Mouse (Mus musculus) myocyte (in vitro differentiated cells): ENCODE measurements around the gene Sipa1l1. TPM values are rescaled to one million over a fixed set of nuclear protein-coding genes. Genes with fewer than 3 reads are reported as not detected.
"Not testable (repeated sequence)": the region's sequence is repeated elsewhere in the genome, so short reads cannot be mapped to it uniquely, and the experiment has no call there.

Source experiments
- H3K27me3 ChIP-seq: one replicate; pipeline ENCODE4 v1.6.1; 2011; ENCODE audit not compliant: control insufficient read depth, insufficient read depth, insufficient read length
- H3K36me3 ChIP-seq: one replicate; pipeline ENCODE4 v1.6.1; 2011; ENCODE audit not compliant: control insufficient read depth, insufficient read depth
- H3K4me2 ChIP-seq: one replicate; pipeline ENCODE4 v1.6.1; 2011; ENCODE audit warnings: low read depth, control low read depth
- H3K4me3 ChIP-seq: one replicate; pipeline ENCODE4 v1.5.1; 2011; ENCODE audit warnings: mild to moderate bottlenecking, control low read depth, moderate library complexity
- H3K79me2 ChIP-seq: one replicate; pipeline ENCODE4 v1.6.1; 2011; ENCODE audit not compliant: control insufficient read depth, insufficient read depth
- H3ac ChIP-seq: one replicate; pipeline ENCODE4 v1.6.1; 2011; ENCODE audit not compliant: control insufficient read depth, insufficient read length
- CEBPB ChIP-seq: IDR thresholded peaks from 2 replicates; pipeline ENCODE4 v1.6.1; 2011; ENCODE audit warnings: mild to moderate bottlenecking, moderate library complexity; ENCODE audit not compliant: poor library complexity, insufficient read depth, severe bottlenecking
- E2F4 ChIP-seq: IDR thresholded peaks from one replicate; pipeline ENCODE4 v1.6.1; 2011; ENCODE audit warnings: mild to moderate bottlenecking, control low read depth, moderate library complexity; ENCODE audit not compliant: insufficient read depth
- MAX ChIP-seq: IDR thresholded peaks from one replicate; pipeline ENCODE4 v1.6.1; 2011; ENCODE audit warnings: low read depth, mild to moderate bottlenecking, control low read depth
- MYOD1 ChIP-seq, 3 experiments: IDR thresholded peaks; one replicate each; pipeline ENCODE4 v1.6.1; 2011; ENCODE audit warnings: control low read depth in 2 of 3, low read depth in 2 of 3, mild to moderate bottlenecking in 2 of 3, moderate library complexity in 1 of 3; ENCODE audit not compliant: insufficient read length in 2 of 3, control insufficient read depth in 1 of 3
- MYOG ChIP-seq, 3 experiments: IDR thresholded peaks; one replicate each; pipeline ENCODE4 v1.6.1; 2011; ENCODE audit warnings: control low read depth in 2 of 3, low read depth in 2 of 3, mild to moderate bottlenecking in 2 of 3; ENCODE audit not compliant: insufficient read length in 2 of 3, control insufficient read depth in 1 of 3, insufficient read depth in 1 of 3
- POLR2A ChIP-seq: IDR thresholded peaks from one replicate; pipeline ENCODE4 v1.6.1; 2011; ENCODE audit warnings: low read depth, mild to moderate bottlenecking, control low read depth, moderate library complexity; ENCODE audit not compliant: insufficient read length
- POLR2AphosphoS2 ChIP-seq: IDR thresholded peaks from one replicate; pipeline ENCODE4 v1.6.1; 2011; ENCODE audit warnings: low read depth, control low read depth; ENCODE audit not compliant: insufficient read length
- REST ChIP-seq: IDR thresholded peaks from one replicate; pipeline ENCODE4 v1.6.1; 2011; ENCODE audit warnings: mild to moderate bottlenecking, control low read depth, moderate library complexity; ENCODE audit not compliant: insufficient read depth, insufficient read length
- SRF ChIP-seq: IDR thresholded peaks from one replicate; pipeline ENCODE4 v1.6.1; 2011; ENCODE audit warnings: low read depth; ENCODE audit not compliant: control insufficient read depth, insufficient read length
- TCF12 ChIP-seq: IDR thresholded peaks from one replicate; pipeline ENCODE4 v1.6.1; 2011; ENCODE audit warnings: mild to moderate bottlenecking, control low read depth; ENCODE audit not compliant: poor library complexity, insufficient read depth, severe bottlenecking
- TCF3 ChIP-seq: IDR thresholded peaks from one replicate; pipeline ENCODE4 v1.6.1; 2011; ENCODE audit warnings: low read depth, control low read depth; ENCODE audit not compliant: insufficient read length
- USF1 ChIP-seq: IDR thresholded peaks from one replicate; pipeline ENCODE4 v1.6.1; 2011; ENCODE audit warnings: low read depth, mild to moderate bottlenecking, control low read depth, moderate library complexity
- polyA plus RNA-seq: library from polyadenylated mRNA; unstranded; fragments of >200 nt; fragmentation: generic; extraction: Trizol; gene quantifications from one replicate; pipeline ENCODE4 v1.2.1, GENCODE M21; 2012; ENCODE audit warnings: missing spikeins

Sipa1l1 gene
- polyA plus RNA-seq, 1 experiment, result 22.5 TPM

DNA sequence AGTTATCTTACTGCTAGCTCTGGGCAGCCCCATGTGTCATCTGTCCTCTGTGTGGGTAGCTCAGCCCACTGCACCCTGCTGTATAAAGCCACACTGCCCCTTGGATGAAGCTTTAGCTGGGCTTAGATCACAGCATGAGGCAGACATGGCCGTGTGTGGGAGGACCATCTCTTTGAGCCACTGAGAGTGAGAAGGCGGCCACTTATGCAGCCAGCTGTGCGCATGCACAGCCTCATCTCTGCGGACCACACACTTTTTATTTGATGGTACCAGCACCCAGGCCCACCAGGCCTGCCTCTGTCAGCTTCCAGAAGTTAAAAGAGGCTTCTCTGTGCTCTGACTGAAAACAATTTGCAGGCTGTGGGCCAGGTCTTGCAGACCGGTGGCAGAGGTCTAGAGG, 308.7 kb downstream of the Sipa1l1 start:
- H3K79me2 ChIP-seq, result no peaks in the 10 kb centered on the region
- H3K4me3 ChIP-seq, result no peak overlapping the region
- TF ChIP-seq POLR2A (no peak), E2F4 (no peak), MYOD1 (IDR thresholded peaks at IDR 0.05; ENCODE audit: control insufficient read depth in 1 of 3, insufficient read length in 2 of 3, low read depth in 2 of 3) (no peak), REST (no peak), MYOG (IDR thresholded peaks at IDR 0.05; ENCODE audit: control insufficient read depth in 1 of 3, insufficient read depth in 1 of 3, insufficient read length in 2 of 3, low read depth in 2 of 3) (no peak), CEBPB (no peak), POLR2AphosphoS2 (no peak), TCF3 (no peak), SRF (no peak), USF1 (no peak), TCF12 (no peak), MAX (no peak)
- H3K36me3 ChIP-seq, result no peaks in the 10 kb centered on the region
- H3K27me3 ChIP-seq, result no peaks in the 10 kb centered on the region
- no peak overlapping the region for H3ac ChIP-seq
- no peak overlapping the region for H3K4me2 ChIP-seq

DNA sequence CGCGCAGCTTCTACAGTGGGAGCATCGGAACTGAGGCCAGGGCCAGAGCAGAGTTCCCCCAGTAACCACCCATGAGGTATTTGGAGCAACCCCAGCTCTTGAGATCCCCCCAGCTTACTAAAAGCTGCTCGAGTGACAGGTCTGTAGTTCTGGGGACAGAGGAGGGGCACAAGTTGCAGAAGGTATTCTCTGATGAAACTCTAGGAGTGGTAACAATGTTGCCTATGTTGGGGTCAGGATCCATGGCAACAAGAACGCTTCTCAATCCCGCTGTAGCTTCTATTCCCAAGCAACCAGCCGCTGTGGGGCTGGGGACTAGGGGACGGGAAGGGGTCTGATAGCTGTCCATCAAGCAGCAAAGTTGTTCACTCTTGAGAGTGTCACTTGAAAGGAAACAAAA, 309.1 kb downstream of the Sipa1l1 start:
- no peaks in the 10 kb centered on the region for H3K79me2 ChIP-seq
- no peaks in the 10 kb centered on the region for H3K27me3 ChIP-seq
- H3K36me3 ChIP-seq, result no peaks in the 10 kb centered on the region
- no peak overlapping the region for H3K4me2 ChIP-seq
- no peak overlapping the region for H3K4me3 ChIP-seq
- TF ChIP-seq MAX (no peak), REST (no peak), MYOD1 (IDR thresholded peaks at IDR 0.05; ENCODE audit: control insufficient read depth in 1 of 3, insufficient read length in 2 of 3, low read depth in 2 of 3) (no peak), MYOG (IDR thresholded peaks at IDR 0.05; ENCODE audit: control insufficient read depth in 1 of 3, insufficient read depth in 1 of 3, insufficient read length in 2 of 3, low read depth in 2 of 3) (no peak), SRF (no peak), POLR2AphosphoS2 (no peak), POLR2A (no peak)
- H3ac ChIP-seq, result no peak overlapping the region

DNA sequence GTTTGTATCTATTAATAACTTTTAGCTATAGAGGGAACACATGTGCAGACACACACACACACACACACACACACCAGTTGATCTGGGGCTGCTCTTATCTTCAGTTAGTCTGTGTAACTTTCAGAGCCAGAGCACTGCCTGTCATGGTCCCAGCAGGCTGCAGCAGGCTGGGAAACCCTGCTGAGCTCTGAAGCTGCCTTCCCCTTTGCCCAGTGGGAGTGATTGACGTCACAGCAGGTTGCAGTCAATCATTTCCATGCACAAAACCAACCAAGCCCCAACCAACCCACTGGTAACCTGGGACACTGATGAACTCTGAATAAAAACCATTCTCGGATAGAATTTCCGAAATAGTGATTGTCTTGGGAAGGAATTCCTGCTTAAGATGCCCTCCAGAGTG, 310.3 kb downstream of the Sipa1l1 start:
- no peak overlapping the region for H3K4me3 ChIP-seq
- H3K79me2 ChIP-seq, result no peaks in the 10 kb centered on the region
- no peak overlapping the region for H3ac ChIP-seq
- H3K36me3 ChIP-seq, result no peaks in the 10 kb centered on the region
- H3K27me3 ChIP-seq, result no peaks in the 10 kb centered on the region
- TF ChIP-seq POLR2AphosphoS2 (no peak), SRF (no peak), MYOD1 (IDR thresholded peaks at IDR 0.05; ENCODE audit: control insufficient read depth in 1 of 3, insufficient read length in 2 of 3, low read depth in 2 of 3) (no peak), TCF12 (no peak), MYOG (IDR thresholded peaks at IDR 0.05; ENCODE audit: control insufficient read depth in 1 of 3, insufficient read depth in 1 of 3, insufficient read length in 2 of 3, low read depth in 2 of 3) (no peak), POLR2A (no peak), MAX (no peak), E2F4 (no peak), TCF3 (no peak), REST (no peak), USF1 (no peak), CEBPB (no peak)
- H3K4me2 ChIP-seq, result no peak overlapping the region

DNA sequence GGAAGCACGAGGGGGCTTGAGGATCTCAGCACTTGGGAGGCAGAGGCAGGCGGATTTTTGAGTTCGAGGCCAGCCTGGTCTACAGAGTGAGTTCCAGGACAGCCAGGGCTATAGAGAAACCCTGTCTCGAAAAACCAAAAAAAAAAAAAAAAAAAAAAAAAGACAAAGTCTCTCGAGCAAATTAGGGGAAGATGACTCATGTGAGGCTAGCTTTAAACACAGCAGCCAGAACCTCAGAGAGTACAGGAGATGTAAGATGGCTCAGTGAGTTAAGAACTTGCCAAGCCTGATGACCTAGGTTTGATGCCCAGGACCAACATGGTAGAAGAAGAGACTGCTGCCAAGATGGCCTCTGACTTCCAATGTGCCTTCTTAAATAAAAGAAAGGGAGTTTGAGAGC, 311.3 kb downstream of the Sipa1l1 start:
- not testable (repeated sequence) for H3K4me3 ChIP-seq, H3K4me2 ChIP-seq, H3ac ChIP-seq, H3K27me3 ChIP-seq, H3K36me3 ChIP-seq, H3K79me2 ChIP-seq

DNA sequence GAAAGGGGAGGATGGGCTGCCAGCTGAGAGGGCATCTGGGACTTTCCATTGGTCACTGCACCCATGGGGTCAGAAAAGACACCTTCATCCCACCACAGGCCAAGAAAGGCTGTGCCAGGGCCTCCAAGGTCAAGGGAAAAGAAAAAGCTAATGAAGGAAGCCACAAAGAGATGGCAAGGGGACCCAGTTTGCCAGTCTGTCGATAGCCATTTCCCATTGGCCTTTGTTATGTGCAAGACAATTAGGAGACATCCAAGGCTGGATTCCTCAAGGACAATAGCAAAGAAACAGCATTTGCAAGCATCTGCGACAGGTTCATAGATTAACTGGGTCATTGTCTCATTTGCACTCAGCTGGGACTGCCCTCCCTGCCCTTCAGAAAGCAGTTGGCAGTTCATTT, 316.3 kb downstream of the Sipa1l1 start:
- H3ac ChIP-seq, result no peak overlapping the region
- H3K4me3 ChIP-seq, result no peak overlapping the region
- TF ChIP-seq REST (no peak), TCF3 (no peak), SRF (no peak), CEBPB (no peak), TCF12 (no peak), POLR2AphosphoS2 (no peak), MAX (no peak)
- no peaks in the 10 kb centered on the region for H3K79me2 ChIP-seq
- no peaks in the 10 kb centered on the region for H3K36me3 ChIP-seq
- no peaks in the 10 kb centered on the region for H3K27me3 ChIP-seq
- H3K4me2 ChIP-seq, result no peak overlapping the region
